Mouse (Mus musculus) heart, adult 2 months (tissue): ENCODE measurements at regions not wholly inside any gene's neighbourhood (a gene's known extent, or its start where the extent isn't known, plus 50 kb on each side); places are given as distances from the start of the nearest gene placed in this dataset.

Source experiments
- DNase-seq, 2 experiments: peaks; one replicate each; pipeline ENCODE4 v3.0.0; 2021
- H3K27ac ChIP-seq: fragments of 200-600 bp; 2 replicates; pipeline ENCODE4 v1.8.1; 2022
- H3K27me3 ChIP-seq: fragments of 200-500 bp; 2 replicates; pipeline ENCODE4 v1.6.1; 2012; ENCODE audit warnings: mild to moderate bottlenecking, low read length, inconsistent platforms, mixed read lengths; ENCODE audit not compliant: control insufficient read depth, insufficient read depth
- H3K36me3 ChIP-seq: fragments of 200-500 bp; 2 replicates; pipeline ENCODE4 v1.6.1; 2012; ENCODE audit warnings: low read length, inconsistent platforms; ENCODE audit not compliant: control insufficient read depth, insufficient read depth
- H3K4me1 ChIP-seq: fragments of 200-500 bp; 2 replicates; pipeline ENCODE4 v1.6.1; 2011; ENCODE audit warnings: low read length; ENCODE audit not compliant: control insufficient read depth, insufficient read depth
- H3K4me3 ChIP-seq: fragments of 200-600 bp; 2 replicates; pipeline ENCODE4 v1.8.1; 2022
- H3K79me2 ChIP-seq: fragments of 200-500 bp; replicated peaks from 2 replicates; pipeline ENCODE4 v1.6.1; 2012; ENCODE audit warnings: mild to moderate bottlenecking, inconsistent platforms, low read length, moderate library complexity, mixed read lengths; ENCODE audit not compliant: control insufficient read depth, insufficient read depth
- H3K9ac ChIP-seq: fragments of 200-500 bp; 2 replicates; pipeline ENCODE4 v1.6.1; 2012; ENCODE audit warnings: low read depth, mild to moderate bottlenecking, control low read depth, inconsistent platforms, low read length, mixed read lengths
- CTCF ChIP-seq: fragments of 200-600 bp; IDR thresholded peaks from 2 replicates; pipeline ENCODE4 v1.8.1; 2022; ENCODE audit warnings: antibody characterized with exemption, mild to moderate bottlenecking, moderate library complexity
- EP300 ChIP-seq: fragments of 200-500 bp; IDR thresholded peaks from 2 replicates; pipeline ENCODE4 v1.6.1; 2011; ENCODE audit warnings: low read depth, low read length, control low read depth; ENCODE audit not compliant: insufficient read depth
- POLR2A ChIP-seq: fragments of 200-500 bp; IDR thresholded peaks from 2 replicates; pipeline ENCODE4 v1.6.1; 2011; ENCODE audit warnings: mild to moderate bottlenecking, low read depth, low read length, control low read depth; ENCODE audit not compliant: insufficient read depth
- WGBS: fragments of 180-500 bp; shearing (Covaris S2); methylation state at CpG from one replicate; pipeline ENCODE4 v1.1.7; 2018; 5-methylcytosine and 5-hydroxymethylcytosine counted together
- intact Hi-C: fragments of 180-260 bp; cut with DNase I; formaldehyde crosslinking; loops from one replicate; pipeline ENCODE4 v1.15.1; 2025

DNA sequence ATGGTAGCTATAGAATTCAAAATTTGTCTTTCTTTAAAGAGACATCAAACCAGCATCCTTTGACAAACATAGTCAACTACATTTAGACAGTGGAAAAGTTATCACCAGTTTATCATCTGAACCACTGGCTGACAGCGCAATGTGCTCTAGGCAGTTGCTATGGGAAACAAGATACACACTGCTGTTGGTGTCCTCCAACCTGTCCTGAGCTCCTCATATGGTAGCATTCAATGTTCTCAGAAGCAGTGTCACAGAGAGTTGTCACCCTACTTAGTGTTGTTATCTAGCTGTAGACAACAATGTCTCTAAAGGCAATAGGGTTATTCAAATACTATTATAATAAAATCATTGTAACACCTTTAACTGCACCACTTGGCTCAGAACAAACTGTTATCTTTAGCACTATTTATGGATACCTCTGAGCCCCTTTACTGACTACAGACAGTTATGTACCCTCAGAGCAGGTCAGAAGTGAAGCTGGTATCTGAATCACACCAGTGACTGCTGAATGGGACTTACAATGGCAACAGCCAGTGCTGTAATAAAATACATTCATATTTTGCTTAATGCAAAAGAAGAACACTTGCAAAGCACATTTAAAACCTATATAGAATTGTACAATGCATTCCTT, 2747.9 kb upstream of the Gm6569 start:
- no peak for DNase-seq
- Histone ChIP-seq H3K36me3 (no peaks in the 10 kb centered on the region), H3K4me1 (no peaks in the 10 kb centered on the region), H3K4me3 (no peak overlapping the region), H3K27me3 (no peaks in the 10 kb centered on the region), H3K27ac (no peak overlapping the region), H3K79me2 (no peaks in the 10 kb centered on the region), H3K9ac (no peak overlapping the region)
- intact Hi-C loops, result no loop called here
- TF ChIP-seq EP300, result no peak
- TF ChIP-seq CTCF, result no peak
- no peak for TF ChIP-seq POLR2A
- WGBS, result 71% methylated on average over 1 of the region's 1 CpGs

DNA sequence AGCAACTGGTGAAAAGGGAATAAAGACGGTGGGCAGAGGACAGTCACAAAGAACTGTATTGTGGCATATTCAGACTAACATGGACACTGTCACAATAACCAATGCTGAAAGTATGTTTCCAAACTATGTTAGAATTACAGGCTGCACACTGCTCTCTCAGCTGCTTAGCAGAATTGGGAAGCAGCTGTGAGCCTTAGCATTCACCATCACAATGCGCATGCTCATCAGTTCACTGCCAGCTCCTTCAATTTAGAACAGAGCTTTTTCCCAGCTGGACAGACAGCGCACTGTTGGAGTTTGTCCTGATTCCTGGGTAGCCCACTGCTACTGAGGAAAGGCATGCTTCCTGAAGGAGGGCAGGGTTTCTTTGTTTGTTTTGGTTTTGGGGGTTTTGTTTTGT, 2735.2 kb upstream of the Gm6569 start:
- Histone ChIP-seq H3K27ac (no peak overlapping the region), H3K4me1 (no peaks in the 10 kb centered on the region), H3K27me3 (no peaks in the 10 kb centered on the region), H3K9ac (no peak overlapping the region), H3K79me2 (no peaks in the 10 kb centered on the region), H3K36me3 (no peaks in the 10 kb centered on the region), H3K4me3 (no peak overlapping the region)
- TF ChIP-seq EP300 (no peak), CTCF (no peak), POLR2A (no peak)
- 84% methylated on average over 3 of the region's 3 CpGs for WGBS
- DNase-seq, result no peak
- intact Hi-C loops, result no loop called here

DNA sequence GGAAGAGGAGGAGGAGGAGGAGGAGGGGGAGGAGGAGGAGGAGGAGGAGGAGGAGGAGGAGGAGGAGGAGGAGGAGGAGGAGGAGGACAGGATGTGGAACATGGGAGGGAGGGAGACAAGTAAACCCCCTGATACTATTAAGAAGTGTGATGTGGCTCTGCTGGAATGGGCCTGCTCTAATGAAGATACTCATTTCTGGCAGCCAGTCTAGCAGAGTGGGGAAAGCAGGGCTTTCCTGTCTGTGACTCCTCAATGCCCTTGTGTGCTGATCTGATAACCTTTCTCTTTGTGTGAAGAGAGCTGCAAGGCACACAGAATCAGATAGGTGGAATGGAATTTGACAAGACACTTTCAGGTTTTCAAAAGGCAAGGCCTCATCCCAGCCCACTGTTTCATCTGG, 2704.6 kb upstream of the Gm6569 start:
- Histone ChIP-seq H3K27me3 (no peaks in the 10 kb centered on the region), H3K4me1 (no peaks in the 10 kb centered on the region), H3K36me3 (no peaks in the 10 kb centered on the region), H3K9ac (no peak overlapping the region), H3K27ac (no peak overlapping the region), H3K79me2 (no peaks in the 10 kb centered on the region), H3K4me3 (no peak overlapping the region)
- DNase-seq, result no peak
- intact Hi-C loops, result no loop called here
- TF ChIP-seq POLR2A (no peak), CTCF (no peak), EP300 (no peak)

DNA sequence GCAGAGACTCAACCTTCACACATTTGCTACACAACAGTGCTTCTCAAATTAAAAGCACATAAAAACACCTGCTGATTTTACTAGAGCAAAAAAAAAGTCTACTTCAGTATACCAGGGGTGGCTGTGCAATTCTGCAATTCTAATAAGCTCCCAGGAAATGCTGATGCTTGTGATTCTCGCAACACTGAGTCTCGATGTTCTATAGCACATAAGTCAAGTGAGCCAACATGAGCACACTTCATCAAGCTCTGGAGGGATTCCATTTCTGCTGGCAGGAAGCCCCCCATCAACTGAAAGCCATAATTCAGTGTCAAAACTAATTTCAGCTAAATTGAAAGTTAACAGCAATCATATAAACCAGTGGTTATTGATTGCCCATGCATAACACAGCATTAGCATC, 2676.7 kb upstream of the Gm6569 start:
- H3K27ac ChIP-seq, result no peak overlapping the region
- DNase-seq, result no peak
- intact Hi-C loops, result no loop called here
- TF ChIP-seq POLR2A, result no peak
- TF ChIP-seq EP300, result no peak
- TF ChIP-seq CTCF, result no peak
- no peak overlapping the region for H3K9ac ChIP-seq
- no peaks in the 10 kb centered on the region for H3K36me3 ChIP-seq
- no peaks in the 10 kb centered on the region for H3K27me3 ChIP-seq
- H3K4me3 ChIP-seq, result no peak overlapping the region
- no peaks in the 10 kb centered on the region for H3K79me2 ChIP-seq
- H3K4me1 ChIP-seq, result no peaks in the 10 kb centered on the region
- WGBS, result 83% methylated on average over 2 of the region's 2 CpGs

DNA sequence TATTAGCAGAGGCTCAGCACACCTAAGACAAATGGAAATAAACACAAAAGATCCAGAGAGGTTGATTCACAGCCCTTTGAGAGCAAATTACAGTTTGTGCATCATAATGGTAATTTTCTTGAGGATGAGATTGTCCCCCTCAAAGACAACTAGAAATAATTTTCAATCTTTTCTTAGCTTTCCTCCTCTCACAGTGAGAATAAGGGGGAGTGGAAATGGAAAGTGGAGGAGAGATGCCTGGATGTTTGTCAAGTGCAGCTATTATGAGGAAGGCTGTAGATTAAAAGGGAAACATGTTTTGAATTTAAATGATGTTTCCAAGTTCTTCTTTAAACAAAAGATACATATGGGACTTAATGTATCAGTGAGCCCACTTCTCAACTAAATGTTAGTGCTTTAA, 2672.3 kb upstream of the Gm6569 start:
- no peaks in the 10 kb centered on the region for H3K79me2 ChIP-seq
- H3K9ac ChIP-seq, result no peak overlapping the region
- TF ChIP-seq EP300, result no peak
- TF ChIP-seq CTCF, result no peak
- no peak for TF ChIP-seq POLR2A
- H3K27ac ChIP-seq, result no peak overlapping the region
- H3K4me3 ChIP-seq, result no peak overlapping the region
- no peaks in the 10 kb centered on the region for H3K27me3 ChIP-seq
- no peak for DNase-seq
- H3K4me1 ChIP-seq, result no peaks in the 10 kb centered on the region
- intact Hi-C loops, result no loop called here
- H3K36me3 ChIP-seq, result no peaks in the 10 kb centered on the region

DNA sequence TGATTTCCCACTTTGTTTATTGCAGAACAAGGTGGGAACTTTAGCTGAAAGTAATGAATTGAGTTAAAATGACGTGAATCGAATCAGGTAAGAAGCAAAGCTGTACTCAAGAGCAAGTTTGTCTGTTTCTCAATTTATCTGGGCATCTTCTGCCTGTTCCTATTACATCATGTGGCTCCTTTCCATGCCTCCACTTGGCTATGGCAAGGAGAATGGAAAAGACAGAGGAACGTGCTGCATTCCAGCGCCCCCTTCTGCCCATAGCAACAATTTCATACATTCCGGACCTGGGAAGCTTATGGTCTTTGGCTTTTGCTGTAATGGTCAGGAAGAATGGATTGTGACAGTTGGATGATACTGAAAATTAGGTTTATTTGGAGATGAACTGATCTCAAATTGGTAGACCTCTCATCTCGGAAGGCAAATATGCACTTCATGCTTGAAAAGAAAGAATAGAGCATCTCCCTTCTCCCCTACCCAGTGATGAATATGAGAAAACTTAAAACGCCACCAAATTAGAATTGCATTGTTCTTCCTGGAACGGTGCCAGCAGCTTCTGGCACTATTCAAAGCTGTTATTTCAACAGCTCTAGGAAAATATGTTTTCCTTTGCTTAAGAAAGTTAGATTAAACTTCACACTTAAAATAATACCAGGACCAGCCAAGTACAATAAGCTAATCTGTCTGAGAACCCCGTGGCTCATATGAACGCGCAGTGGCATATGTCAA, 2639.2 kb upstream of the Gm6569 start:
- Histone ChIP-seq H3K79me2 (no peaks in the 10 kb centered on the region), H3K4me1 (no peaks in the 10 kb centered on the region), H3K27me3 (no peaks in the 10 kb centered on the region), H3K9ac (no peak overlapping the region), H3K27ac (no peak overlapping the region), H3K36me3 (no peaks in the 10 kb centered on the region), H3K4me3 (no peak overlapping the region)
- 30% methylated on average over 11 of the region's 11 CpGs for WGBS
- DNase-seq, result peak in 1 of 2 experiments; percentile 3
- TF ChIP-seq POLR2A (no peak), CTCF (peak; percentile 64)
- intact Hi-C loops, result no loop called here
